Mouse (Mus musculus) forebrain, embryonic 12.5 days (tissue): ENCODE measurements around the gene Rita1. TPM values are rescaled to one million over a fixed set of nuclear protein-coding genes. Genes with fewer than 3 reads are reported as not detected.

Experiments used
- ATAC-seq: fragments of 200-750 bp; cut with Nextera tagmentation; 2 replicates; pipeline ENCODE4 v1.8.0; 2017; ENCODE audit warnings: moderate TSS enrichment; ENCODE audit not compliant: low FRiP score
- H3K27ac ChIP-seq: fragments of 300-500 bp; sonication (generic); 2 replicates; pipeline ENCODE4 v1.5.1; 2016; ENCODE audit warnings: mild to moderate bottlenecking
- H3K27me3 ChIP-seq: fragments of 300-500 bp; sonication (generic); 2 replicates; pipeline ENCODE4 v1.6.1; 2016; ENCODE audit warnings: mild to moderate bottlenecking
- H3K36me3 ChIP-seq: fragments of 300-500 bp; sonication (generic); replicated peaks from 2 replicates; pipeline ENCODE4 v1.6.1; 2016; ENCODE audit warnings: mild to moderate bottlenecking
- H3K4me1 ChIP-seq: fragments of 300-500 bp; sonication (generic); 2 replicates; pipeline ENCODE4 v1.6.1; 2016
- H3K4me2 ChIP-seq: fragments of 300-500 bp; sonication (generic); 2 replicates; pipeline ENCODE4 v1.6.1; 2016; ENCODE audit warnings: mild to moderate bottlenecking, moderate library complexity
- H3K4me3 ChIP-seq: fragments of 300-500 bp; sonication (generic); replicated peaks from 2 replicates; pipeline ENCODE4 v1.5.1; 2016; ENCODE audit warnings: mild to moderate bottlenecking
- H3K9ac ChIP-seq: fragments of 300-500 bp; sonication (generic); 2 replicates; pipeline ENCODE4 v1.6.1; 2016; ENCODE audit warnings: mild to moderate bottlenecking
- H3K9me3 ChIP-seq: fragments of 300-500 bp; sonication (generic); 2 replicates; pipeline ENCODE4 v1.6.1; 2016
- WGBS: fragments of 180-500 bp; shearing (Covaris S2); methylation state at CpG from one replicate; pipeline ENCODE4 v1.1.7; 2016; 5-methylcytosine and 5-hydroxymethylcytosine counted together
- polyA plus RNA-seq: library from polyadenylated mRNA; unstranded; fragments of >200 nt; fragmentation: Nextera tagmentation; extraction: Ambion mirVana; gene quantifications from 2 replicates; pipeline ENCODE4 v1.2.1, GENCODE M21; 2016

The Rita1 gene
- polyA plus RNA-seq, 1 experiment from 2014 or later = 13.6 TPM

- Histone ChIP-seq H3K4me3 (no peak overlapping the region), H3K27me3 (peaks cover 51% of the 10 kb centered on the region), H3K4me1 (peaks cover 14% of the 10 kb centered on the region), H3K9me3 (no peaks in the 10 kb centered on the region), H3K36me3 (no peaks in the 10 kb centered on the region), H3K4me2 (no peak overlapping the region), H3K9ac (no peak overlapping the region), H3K27ac (no peak overlapping the region)
- WGBS = 61% methylated on average over 6 of the region's 6 CpGs
- no peak for ATAC-seq
These were observed 33.5 kb upstream of the Rita1 start for GRCm38 (mm10) chr5:120645851-120646250.

GRCm38 (mm10) chr5:120644227-120644626 is 31.8 kb upstream of the Rita1 start:
- peaks cover 11% of the 10 kb centered on the region for H3K4me1 ChIP-seq
- no peak overlapping the region for H3K9ac ChIP-seq
- H3K36me3 ChIP-seq = no peaks in the 10 kb centered on the region
- no peak overlapping the region for H3K4me3 ChIP-seq
- ATAC-seq = no peak
- peaks cover 35% of the 10 kb centered on the region for H3K27me3 ChIP-seq
- no peak overlapping the region for H3K4me2 ChIP-seq
- WGBS = 94% methylated on average over 3 of the region's 3 CpGs
- H3K27ac ChIP-seq = no peak overlapping the region
- no peaks in the 10 kb centered on the region for H3K9me3 ChIP-seq

- H3K9me3 ChIP-seq = no peaks in the 10 kb centered on the region
- WGBS = 80% methylated on average over 14 of the region's 14 CpGs
- no peak overlapping the region for H3K4me2 ChIP-seq
- no peak overlapping the region for H3K9ac ChIP-seq
- H3K27ac ChIP-seq = no peak overlapping the region
- peaks cover 4% of the 10 kb centered on the region for H3K4me1 ChIP-seq
- no peaks in the 10 kb centered on the region for H3K36me3 ChIP-seq
- H3K4me3 ChIP-seq = no peak overlapping the region
- ATAC-seq = no peak
- H3K27me3 ChIP-seq = peaks cover 28% of the 10 kb centered on the region
These were observed 31.1 kb upstream of the Rita1 start for GRCm38 (mm10) chr5:120643365-120644085.

GRCm38 (mm10) chr5:120640094-120640493 is 27.7 kb upstream of the Rita1 start:
- H3K36me3 ChIP-seq = no peaks in the 10 kb centered on the region
- 91% methylated on average over 7 of the region's 7 CpGs for WGBS

GRCm38 (mm10) chr5:120635633-120636032 is 23.2 kb upstream of the Rita1 start:
- Histone ChIP-seq H3K27ac (no peak overlapping the region), H3K27me3 (peaks cover 18% of the 10 kb centered on the region; the same call in 1 of the 2 replicates), H3K4me1 (0 out of 2 replicates have a peak, but pooled peaks cover 5% of the 10 kb centered on the region), H3K9me3 (0 out of 2 replicates have a peak, but pooled peaks cover 5% of the 10 kb centered on the region), H3K9ac (no peak overlapping the region), H3K4me3 (no peak overlapping the region), H3K4me2 (no peak overlapping the region), H3K36me3 (no peaks in the 10 kb centered on the region)
- ATAC-seq = no peak
- WGBS = 83% methylated on average over 5 of the region's 5 CpGs

More at GRCm38 (mm10) chr5:120640094-120640493, 27.7 kb upstream of the Rita1 start:
- H3K9me3 ChIP-seq = no peaks in the 10 kb centered on the region
- ATAC-seq = no peak
- no peak overlapping the region for H3K4me2 ChIP-seq
- H3K27ac ChIP-seq = no peak overlapping the region
- no peak overlapping the region for H3K9ac ChIP-seq
- H3K4me1 ChIP-seq = no peaks in the 10 kb centered on the region
- no peak overlapping the region for H3K4me3 ChIP-seq
- H3K27me3 ChIP-seq = no peaks in the 10 kb centered on the region

- Histone ChIP-seq H3K27ac (no peak overlapping the region), H3K4me1 (0 out of 2 replicates have a peak, but pooled peaks cover 5% of the 10 kb centered on the region), H3K36me3 (no peaks in the 10 kb centered on the region), H3K4me3 (no peak overlapping the region), H3K27me3 (peaks cover 25% of the 10 kb centered on the region), H3K9ac (no peak overlapping the region), H3K4me2 (no peak overlapping the region), H3K9me3 (0 out of 2 replicates have a peak, but pooled peaks cover 5% of the 10 kb centered on the region)
- no peak for ATAC-seq
- WGBS = 63% methylated on average over 5 of the region's 5 CpGs
These were observed 22.5 kb upstream of the Rita1 start for GRCm38 (mm10) chr5:120634860-120635259.

- Histone ChIP-seq H3K4me2 (no peak within 1 kb of the TSS), H3K36me3 (no peaks in the 10 kb centered on the region), H3K9ac (no peak within 1 kb of the TSS), H3K4me1 (0 out of 2 replicates have a peak, but pooled peaks cover 5% of the 10 kb centered on the region), H3K9me3 (0 out of 2 replicates have a peak, but pooled peaks cover 5% of the 10 kb centered on the region), H3K4me3 (no peak within 1 kb of the TSS), H3K27me3 (peaks cover 30% of the 10 kb centered on the region), H3K27ac (no peak within 1 kb of the TSS)
- ATAC-seq = no peak
- 70% methylated on average over 9 of the region's 9 CpGs for WGBS
These were observed 21.7 kb upstream of the Rita1 start, which contains the start of gene Cfap73 for GRCm38 (mm10) chr5:120634131-120634530. Gene Cfap73, minus strand, starts transcription at chr5:120634235.

- Histone ChIP-seq H3K4me1 (peaks cover 5% of the 10 kb centered on the region; the same call in 1 of the 2 replicates), H3K27me3 (peaks cover 30% of the 10 kb centered on the region), H3K27ac (no peak overlapping the region), H3K36me3 (peaks cover 11% of the 10 kb centered on the region), H3K9ac (no peak overlapping the region), H3K9me3 (0 out of 2 replicates have a peak, but pooled peaks cover 5% of the 10 kb centered on the region), H3K4me3 (no peak overlapping the region), H3K4me2 (no peak overlapping the region)
- ATAC-seq = no peak
- 90% methylated on average over 5 of the region's 5 CpGs for WGBS
These were observed 19.5 kb upstream of the Rita1 start for GRCm38 (mm10) chr5:120631892-120632291.

GRCm38 (mm10) chr5:120631128-120631527 is 18.7 kb upstream of the Rita1 start:
- Histone ChIP-seq H3K4me2 (peak overlapping the region; percentile 42), H3K27ac (no peak overlapping the region), H3K4me3 (0 out of 2 replicates have a peak overlapping the region, but pooled peaks have one; percentile 10), H3K27me3 (peaks cover 30% of the 10 kb centered on the region), H3K4me1 (peaks cover 5% of the 10 kb centered on the region), H3K9ac (no peak overlapping the region), H3K9me3 (0 out of 2 replicates have a peak, but pooled peaks cover 5% of the 10 kb centered on the region), H3K36me3 (peaks cover 14% of the 10 kb centered on the region)
- no peak for ATAC-seq
- 9% methylated on average over 29 of the region's 29 CpGs for WGBS

- Histone ChIP-seq H3K36me3 (peaks cover 39% of the 10 kb centered on the region), H3K9me3 (0 out of 2 replicates have a peak, but pooled peaks cover 5% of the 10 kb centered on the region), H3K27ac (no peak overlapping the region), H3K4me2 (no peak overlapping the region), H3K4me3 (no peak overlapping the region), H3K9ac (no peak overlapping the region; the same call in 1 of the 2 replicates), H3K4me1 (peaks cover 5% of the 10 kb centered on the region), H3K27me3 (peaks cover 30% of the 10 kb centered on the region)
- ATAC-seq = no peak
- WGBS = 81% methylated on average over 7 of the region's 7 CpGs
These were observed 16.2 kb upstream of the Rita1 start for GRCm38 (mm10) chr5:120628624-120629023.

GRCm38 (mm10) chr5:120627515-120628300 is 15.3 kb upstream of the Rita1 start:
- H3K27ac ChIP-seq = no peak overlapping the region
- H3K4me3 ChIP-seq = no peak overlapping the region
- peaks cover 47% of the 10 kb centered on the region for H3K36me3 ChIP-seq
- 87% methylated on average over 15 of the region's 15 CpGs for WGBS
- H3K4me2 ChIP-seq = no peak overlapping the region
- H3K9ac ChIP-seq = no peak overlapping the region
- H3K9me3 ChIP-seq = 0 out of 2 replicates have a peak, but pooled peaks cover 5% of the 10 kb centered on the region
- H3K4me1 ChIP-seq = peaks cover 5% of the 10 kb centered on the region
- ATAC-seq = 0 out of 2 replicates have a peak, but pooled peaks have one; percentile 24
- peaks cover 26% of the 10 kb centered on the region for H3K27me3 ChIP-seq

GRCm38 (mm10) chr5:120626399-120626798 is 14.0 kb upstream of the Rita1 start:
- ATAC-seq = peak; percentile 51

More at GRCm38 (mm10) chr5:120626399-120626798, 14.0 kb upstream of the Rita1 start:
- no peak overlapping the region for H3K4me3 ChIP-seq
- H3K9ac ChIP-seq = no peak overlapping the region
- peaks cover 60% of the 10 kb centered on the region for H3K36me3 ChIP-seq
- no peaks in the 10 kb centered on the region for H3K9me3 ChIP-seq
- peaks cover 19% of the 10 kb centered on the region for H3K27me3 ChIP-seq
- WGBS = 25% methylated on average over 19 of the region's 19 CpGs
- no peak overlapping the region for H3K4me2 ChIP-seq
- H3K27ac ChIP-seq = no peak overlapping the region
- peaks cover 4% of the 10 kb centered on the region for H3K4me1 ChIP-seq
